Mouse (Mus musculus) lung, embryonic 14.5 days (tissue): ENCODE measurements around the gene Zmynd8. TPM values are rescaled to one million over a fixed set of nuclear protein-coding genes. Genes with fewer than 3 reads are reported as not detected.

Experiments
- ATAC-seq: fragments of 200-750 bp; cut with Nextera tagmentation; 2 replicates; pipeline ENCODE4 v1.8.0; 2017; ENCODE audit warnings: mild to moderate bottlenecking, moderate TSS enrichment, moderate library complexity; ENCODE audit not compliant: insufficient read depth
- DNase-seq: peaks from one replicate; pipeline ENCODE4 v3.0.0-alpha.2; 2015
- H3K27ac ChIP-seq: fragments of 300-500 bp; sonication (generic); 2 replicates; pipeline ENCODE4 v1.5.1; 2014; ENCODE audit warnings: low read depth, mild to moderate bottlenecking, moderate library complexity
- H3K27me3 ChIP-seq: fragments of 300-500 bp; sonication (generic); 2 replicates; pipeline ENCODE4 v1.6.1; 2014; ENCODE audit warnings: low read length, control low read depth; ENCODE audit not compliant: insufficient read depth
- H3K36me3 ChIP-seq: fragments of 300-500 bp; sonication (generic); 2 replicates; pipeline ENCODE4 v1.6.1; 2014; ENCODE audit warnings: control low read depth; ENCODE audit not compliant: insufficient read depth
- H3K4me1 ChIP-seq: fragments of 300-500 bp; sonication (generic); 2 replicates; pipeline ENCODE4 v1.6.1; 2014; ENCODE audit warnings: antibody characterized with exemption, control low read depth; ENCODE audit not compliant: insufficient read depth
- H3K4me2 ChIP-seq: fragments of 300-500 bp; sonication (generic); 2 replicates; pipeline ENCODE4 v1.6.1; 2014; ENCODE audit warnings: mild to moderate bottlenecking
- H3K4me3 ChIP-seq: fragments of 300-500 bp; sonication (generic); 2 replicates; pipeline ENCODE4 v1.5.1; 2014; ENCODE audit warnings: low read depth, low read length
- H3K9ac ChIP-seq: fragments of 300-500 bp; sonication (generic); 2 replicates; pipeline ENCODE4 v1.6.1; 2014
- H3K9me3 ChIP-seq: fragments of 300-500 bp; sonication (generic); 2 replicates; pipeline ENCODE4 v1.6.1; 2016; ENCODE audit warnings: low read depth, low read length, control low read depth
- CTCF ChIP-seq: IDR thresholded peaks from 2 replicates; pipeline ENCODE4 v1.5.1; 2016; ENCODE audit warnings: antibody characterized with exemption, low read depth
- WGBS: fragments of 180-500 bp; shearing (Covaris S2); extraction: QIAGEN DNeasy Blood & Tissue Kit; methylation state at CpG from one replicate; pipeline ENCODE4 v1.1.7; 2014; 5-methylcytosine and 5-hydroxymethylcytosine counted together
- polyA plus RNA-seq: library from polyadenylated mRNA; unstranded; fragments of >200 nt; fragmentation: Nextera tagmentation; extraction: Ambion mirVana; gene quantifications from 2 replicates; pipeline ENCODE4 v1.2.1, GENCODE M21; 2014

Zmynd8 gene
- polyA plus RNA-seq, 1 experiment from 2014 or later = 40.5 TPM

DNA sequence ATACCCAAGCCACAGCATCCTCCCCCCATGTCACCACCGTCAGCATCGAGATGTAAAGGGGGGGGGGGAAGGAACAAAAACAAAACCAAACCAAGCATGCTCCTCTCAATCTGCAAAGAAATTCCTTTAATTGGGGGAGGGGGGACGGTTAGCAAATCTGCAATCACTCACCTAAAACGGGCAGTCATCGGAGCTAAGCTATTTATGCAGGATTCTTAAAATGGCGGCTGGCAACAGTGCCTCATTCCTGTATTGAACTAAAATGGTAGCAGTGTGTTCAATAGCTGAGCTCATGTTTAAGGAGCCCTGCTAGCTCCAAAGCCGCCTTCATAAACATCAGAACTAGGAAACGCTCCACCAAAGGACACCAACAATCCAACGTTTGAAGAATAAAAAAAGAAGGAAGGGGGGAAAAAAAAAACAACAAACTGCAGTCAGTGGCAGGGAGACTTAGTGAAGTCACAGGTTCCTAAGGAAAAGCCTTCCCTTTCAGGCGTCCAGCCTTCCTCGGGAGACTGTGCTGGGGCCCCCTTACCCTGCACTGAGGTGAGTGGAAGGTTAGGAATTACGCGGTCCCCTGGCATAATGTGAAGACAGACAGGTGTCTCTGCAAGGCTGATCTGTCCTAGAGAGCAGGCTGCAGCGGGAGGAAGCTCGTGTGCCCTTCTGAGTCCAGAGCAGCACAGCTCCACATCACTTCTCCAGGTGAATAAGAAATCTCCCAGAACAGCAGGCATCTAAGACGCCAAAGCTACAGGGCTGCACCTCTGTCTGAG lies 19.2 kb downstream of the Zmynd8 start:
- Histone ChIP-seq H3K9ac (peak overlapping the region; percentile 44), H3K4me2 (peak overlapping the region; percentile 75), H3K4me3 (peak overlapping the region; percentile 0; the same call in 1 of the 2 replicates), H3K4me1 (peaks cover 83% of the 10 kb centered on the region), H3K36me3 (peaks cover 35% of the 10 kb centered on the region), H3K27me3 (no peaks in the 10 kb centered on the region), H3K27ac (peak overlapping the region; percentile 100), H3K9me3 (no peaks in the 10 kb centered on the region)
- peak; percentile 64 for DNase-seq
- no peak for TF ChIP-seq CTCF
- ATAC-seq = no peak
- WGBS = 13% methylated on average over 16 of the region's 16 CpGs

- peaks cover 83% of the 10 kb centered on the region for H3K4me1 ChIP-seq
- H3K4me2 ChIP-seq = peak overlapping the region; percentile 75
- peaks cover 42% of the 10 kb centered on the region for H3K36me3 ChIP-seq
- no peaks in the 10 kb centered on the region for H3K9me3 ChIP-seq
- peak overlapping the region; percentile 44 for H3K9ac ChIP-seq
- 29% methylated on average over 8 of the region's 8 CpGs for WGBS
- DNase-seq (no peak), ATAC-seq (no peak)
- H3K27me3 ChIP-seq = no peaks in the 10 kb centered on the region
- TF ChIP-seq CTCF = no peak
- H3K27ac ChIP-seq = peak overlapping the region; percentile 100
- peak overlapping the region; percentile 0; the same call in 1 of the 2 replicates for H3K4me3 ChIP-seq
Measured at GRCm38 (mm10) chr2:165878907-165879361, 19.9 kb downstream of the Zmynd8 start.

GRCm38 (mm10) chr2:165878021-165878585 lies 20.7 kb downstream of the Zmynd8 start:
- peaks cover 80% of the 10 kb centered on the region for H3K4me1 ChIP-seq
- DNase-seq (peak; percentile 74), ATAC-seq (no peak)
- no peaks in the 10 kb centered on the region for H3K27me3 ChIP-seq
- H3K9ac ChIP-seq = no peak overlapping the region
- TF ChIP-seq CTCF = no peak
- no peak overlapping the region for H3K4me3 ChIP-seq
- WGBS = 16% methylated on average over 10 of the region's 10 CpGs
- H3K36me3 ChIP-seq = peaks cover 50% of the 10 kb centered on the region
- H3K27ac ChIP-seq = peak overlapping the region; percentile 25
- peak overlapping the region; percentile 75 for H3K4me2 ChIP-seq
- no peaks in the 10 kb centered on the region for H3K9me3 ChIP-seq

GRCm38 (mm10) chr2:165877180-165877579 lies 21.6 kb downstream of the Zmynd8 start:
- peak overlapping the region; percentile 25; the same call in 1 of the 2 replicates for H3K27ac ChIP-seq
- no peak for ATAC-seq
- no peaks in the 10 kb centered on the region for H3K9me3 ChIP-seq
- H3K4me2 ChIP-seq = peak overlapping the region; percentile 29; the same call in 1 of the 2 replicates
- no peaks in the 10 kb centered on the region for H3K27me3 ChIP-seq
- H3K36me3 ChIP-seq = peaks cover 55% of the 10 kb centered on the region
- WGBS = 73% methylated on average over 4 of the region's 4 CpGs
- H3K4me1 ChIP-seq = peaks cover 70% of the 10 kb centered on the region
- no peak overlapping the region for H3K9ac ChIP-seq
- TF ChIP-seq CTCF = no peak
- no peak overlapping the region for H3K4me3 ChIP-seq
- DNase-seq = no peak

- ATAC-seq (no peak), DNase-seq (no peak)
- Histone ChIP-seq H3K9me3 (no peaks in the 10 kb centered on the region), H3K27me3 (no peaks in the 10 kb centered on the region), H3K4me1 (peaks cover 62% of the 10 kb centered on the region), H3K36me3 (peaks cover 63% of the 10 kb centered on the region), H3K27ac (peak overlapping the region; percentile 91), H3K9ac (no peak overlapping the region; the same call in 1 of the 2 replicates), H3K4me3 (no peak overlapping the region), H3K4me2 (no peak overlapping the region)
- 47% methylated on average over 8 of the region's 8 CpGs for WGBS
- no peak for TF ChIP-seq CTCF
Measured at GRCm38 (mm10) chr2:165876201-165876918, 22.5 kb downstream of the Zmynd8 start.

GRCm38 (mm10) chr2:165875406-165875955 lies 23.3 kb downstream of the Zmynd8 start:
- Histone ChIP-seq H3K9ac (peak overlapping the region; percentile 49), H3K27ac (peak overlapping the region; percentile 91), H3K4me2 (peak overlapping the region; percentile 39), H3K36me3 (peaks cover 69% of the 10 kb centered on the region), H3K4me1 (peaks cover 54% of the 10 kb centered on the region), H3K27me3 (no peaks in the 10 kb centered on the region), H3K4me3 (no peak overlapping the region), H3K9me3 (no peaks in the 10 kb centered on the region)
- TF ChIP-seq CTCF = no peak
- ATAC-seq = no peak
- DNase-seq = no peak
- 31% methylated on average over 13 of the region's 13 CpGs for WGBS
